Mouse (Mus musculus): ENCODE results near the gene Nelfcd.

Gene Nelfcd

GRCm38 (mm10) chr2:174415731-174416310 lies at the start of gene Nelfcd:
Gene Nelfcd (plus strand): TSS chr2:174415804.
- DNase-seq (ENCODE audit: low spot score in 2 of 2), result peak; percentile 95 to 97

DNA sequence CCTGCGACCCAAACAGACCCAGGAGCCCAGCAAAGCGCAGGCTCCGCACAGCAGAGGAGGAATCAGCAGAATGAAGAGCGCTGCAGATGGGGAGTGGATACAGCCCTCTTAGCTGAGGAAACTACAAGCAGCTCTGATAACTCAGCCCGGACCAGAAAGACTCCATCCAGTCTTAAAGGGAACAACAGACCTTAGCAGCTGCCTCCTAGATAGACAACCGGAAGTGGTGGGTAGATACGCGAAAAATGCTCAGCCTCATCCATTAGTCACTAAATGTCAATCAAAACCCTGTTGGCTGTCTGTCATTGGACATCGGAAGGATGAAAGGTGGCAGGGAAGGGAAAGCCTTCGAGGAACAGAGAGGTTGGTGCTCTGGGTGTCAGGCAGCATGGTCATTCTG lies 49.0 kb upstream of the Nelfcd start:
- DNase-seq (ENCODE audit: low spot score in 2 of 2), result no peak

DNA sequence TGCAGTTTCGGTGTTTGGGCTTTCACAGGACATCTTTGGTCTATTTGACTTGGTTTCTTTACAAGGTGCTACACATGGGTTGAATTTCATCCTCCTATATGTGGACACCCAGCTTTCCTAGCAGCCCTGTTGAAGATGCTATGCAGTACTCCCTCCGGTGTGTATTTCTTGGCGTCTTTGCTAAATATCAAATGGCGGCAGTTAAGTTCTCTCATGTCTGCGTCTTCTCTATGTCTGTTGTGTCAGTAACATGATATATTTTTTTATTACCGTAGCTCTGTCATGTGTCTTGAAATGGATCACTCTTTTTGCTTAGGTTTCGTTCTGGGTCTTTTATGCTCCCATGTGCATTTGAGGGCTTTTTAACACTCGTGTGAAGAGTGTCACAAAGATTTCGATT lies 34.6 kb upstream of the Nelfcd start:
- DNase-seq (ENCODE audit: low spot score in 2 of 2), result no peak

DNA sequence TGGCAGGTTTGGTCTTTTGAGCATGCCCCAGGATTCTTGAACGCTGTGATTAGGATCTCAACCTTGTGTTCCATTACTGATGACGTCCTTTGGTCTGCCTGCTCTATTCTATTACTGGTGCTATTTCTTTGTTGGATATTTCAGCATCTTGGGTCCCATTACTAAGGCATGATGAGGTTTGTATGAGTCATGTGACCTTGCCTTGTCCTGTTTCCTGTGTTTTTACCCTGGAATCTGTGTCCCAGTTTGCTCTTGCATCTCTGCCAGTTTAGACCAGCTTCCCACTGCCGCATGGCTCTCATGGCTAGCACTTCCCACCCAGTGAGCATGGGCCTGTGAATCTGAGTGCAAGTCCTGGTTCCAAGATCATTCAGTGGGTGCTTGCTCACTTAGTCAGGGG lies 23.7 kb upstream of the Nelfcd start:
- DNase-seq (ENCODE audit: low spot score in 2 of 2), result no peak

- no peak for DNase-seq (ENCODE audit: low spot score in 2 of 2)
These were observed 23.1 kb upstream of the Nelfcd start for GRCm38 (mm10) chr2:174392554-174392953.

- DNase-seq (ENCODE audit: low spot score in 2 of 2), result no peak
These were observed 22.2 kb upstream of the Nelfcd start for GRCm38 (mm10) chr2:174393383-174393782.

DNA sequence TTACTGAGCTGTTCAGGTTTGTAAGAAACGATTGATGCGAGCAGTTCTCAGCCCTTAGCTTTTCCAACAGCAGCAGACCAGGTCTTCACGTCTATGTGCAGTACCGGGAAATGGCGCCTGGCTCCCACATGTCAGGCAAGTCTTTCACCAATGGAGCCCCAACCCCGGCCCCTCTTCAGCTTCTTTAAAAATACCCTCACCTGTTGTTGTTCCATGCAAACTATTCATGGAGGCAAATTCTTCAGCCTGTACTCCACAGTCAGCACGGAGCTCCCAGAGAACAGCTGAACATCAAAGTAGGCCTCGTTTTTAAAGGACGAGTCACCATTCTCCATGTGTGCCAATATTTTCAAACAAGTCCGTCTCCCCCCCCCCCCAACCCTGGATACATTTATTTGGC lies 19.0 kb upstream of the Nelfcd start:
- no peak for DNase-seq (ENCODE audit: low spot score in 2 of 2)

DNA sequence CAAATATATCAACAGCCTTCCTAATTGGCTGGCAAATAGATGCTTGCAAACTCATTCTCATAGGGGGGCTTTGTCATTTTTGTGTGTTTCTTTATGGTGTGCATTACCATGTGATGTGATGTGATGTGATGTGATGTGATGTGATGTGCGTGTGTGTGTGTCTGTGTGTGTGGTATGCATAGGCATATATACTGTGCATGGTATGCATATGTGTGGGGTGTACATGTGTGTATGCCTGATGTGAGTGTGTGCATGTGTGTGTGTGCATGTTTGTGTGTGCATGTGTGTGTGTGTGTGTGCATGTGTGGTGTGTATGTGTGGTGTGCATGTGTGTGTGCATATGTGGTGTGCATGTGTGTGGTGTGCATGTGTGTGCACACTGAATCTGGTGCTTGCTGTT lies 18.5 kb upstream of the Nelfcd start:
- no peak for DNase-seq (ENCODE audit: low spot score in 2 of 2)

GRCm38 (mm10) chr2:174397881-174398280 lies 17.7 kb upstream of the Nelfcd start:
- no peak for DNase-seq (ENCODE audit: low spot score in 2 of 2)

DNA sequence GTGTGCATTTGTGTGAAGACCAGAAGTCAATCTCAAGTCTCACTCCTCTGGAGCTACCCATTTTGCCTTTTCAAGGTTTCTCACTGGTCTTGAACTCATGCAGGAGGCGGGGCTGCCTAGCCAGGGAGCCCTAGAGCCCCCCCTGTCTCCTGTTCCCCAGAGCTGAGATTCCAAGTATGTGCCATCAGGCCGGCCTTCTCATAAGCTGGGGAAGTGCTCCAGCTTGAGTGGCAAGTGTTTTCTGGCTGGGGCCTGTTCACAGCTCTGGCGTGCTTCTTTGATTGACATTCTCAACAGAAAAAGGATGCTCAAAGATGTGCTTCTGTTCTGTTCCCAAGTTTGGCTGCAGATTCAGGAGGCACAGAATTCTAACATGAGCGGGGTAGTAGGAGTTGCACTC lies 15.2 kb upstream of the Nelfcd start:
- no peak for DNase-seq (ENCODE audit: low spot score in 2 of 2)

DNA sequence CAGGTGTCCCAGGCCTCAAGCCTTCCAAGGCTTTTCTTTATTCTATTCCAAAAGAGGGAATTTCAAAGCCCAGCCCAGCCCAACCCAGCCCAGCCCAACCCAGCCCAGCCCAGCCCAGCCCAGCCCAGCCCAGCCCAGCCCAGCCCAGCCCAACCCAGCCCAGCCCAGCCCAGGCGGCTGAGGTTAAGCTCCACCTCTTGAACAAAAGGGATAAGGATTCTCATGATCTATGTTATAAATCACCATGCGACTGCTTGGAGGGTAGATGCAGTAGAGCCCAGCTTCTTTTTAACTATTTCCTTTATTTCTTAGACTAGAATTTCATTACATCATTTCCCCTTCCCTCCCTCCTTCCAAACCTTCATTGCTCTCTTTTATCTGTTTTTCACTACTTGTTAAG lies 5.4 kb upstream of the Nelfcd start:
- no peak for DNase-seq (ENCODE audit: low spot score in 2 of 2)

- no peak for DNase-seq (ENCODE audit: low spot score in 2 of 2)
These were observed 2.5 kb upstream of the Nelfcd start for GRCm38 (mm10) chr2:174413127-174413526.

- DNase-seq (ENCODE audit: low spot score in 2 of 2), result no peak
These were observed 438 bp upstream of the Nelfcd start for GRCm38 (mm10) chr2:174415001-174415730.

GRCm38 (mm10) chr2:174421107-174421506 lies 5.5 kb downstream of the Nelfcd start:
- no peak for DNase-seq (ENCODE audit: low spot score in 2 of 2)

GRCm38 (mm10) chr2:174424301-174425085 lies 8.9 kb downstream of the Nelfcd start:
- DNase-seq (ENCODE audit: low spot score in 2 of 2), result no peak

DNA sequence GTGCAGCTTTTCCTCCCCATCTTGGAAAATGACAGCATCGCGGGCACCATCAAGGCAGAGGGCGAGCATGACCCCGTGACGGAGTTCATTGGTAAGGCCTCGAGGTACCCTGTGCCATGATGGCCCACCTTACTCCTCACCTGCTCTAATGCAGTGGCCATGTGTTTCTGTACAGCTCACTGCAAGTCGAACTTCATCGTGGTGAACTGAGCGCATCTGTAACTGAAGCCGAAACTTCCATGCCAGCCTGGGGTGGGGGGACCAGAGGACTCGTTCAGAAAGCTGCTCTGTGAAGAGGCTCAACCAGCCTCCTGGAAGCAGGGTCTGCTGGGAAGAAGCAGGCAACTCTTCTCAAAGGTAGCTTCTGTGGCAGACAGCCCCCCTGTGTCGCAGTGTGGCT lies 11.3 kb downstream of the Nelfcd start:
- peak in 1 of 2 experiments; percentile 16 for DNase-seq (ENCODE audit: low spot score in 2 of 2)

GRCm38 (mm10) chr2:174428076-174428835 lies 12.7 kb downstream of the Nelfcd start:
- DNase-seq (ENCODE audit: low spot score in 2 of 2), result peak in 1 of 2 experiments; percentile 14

DNA sequence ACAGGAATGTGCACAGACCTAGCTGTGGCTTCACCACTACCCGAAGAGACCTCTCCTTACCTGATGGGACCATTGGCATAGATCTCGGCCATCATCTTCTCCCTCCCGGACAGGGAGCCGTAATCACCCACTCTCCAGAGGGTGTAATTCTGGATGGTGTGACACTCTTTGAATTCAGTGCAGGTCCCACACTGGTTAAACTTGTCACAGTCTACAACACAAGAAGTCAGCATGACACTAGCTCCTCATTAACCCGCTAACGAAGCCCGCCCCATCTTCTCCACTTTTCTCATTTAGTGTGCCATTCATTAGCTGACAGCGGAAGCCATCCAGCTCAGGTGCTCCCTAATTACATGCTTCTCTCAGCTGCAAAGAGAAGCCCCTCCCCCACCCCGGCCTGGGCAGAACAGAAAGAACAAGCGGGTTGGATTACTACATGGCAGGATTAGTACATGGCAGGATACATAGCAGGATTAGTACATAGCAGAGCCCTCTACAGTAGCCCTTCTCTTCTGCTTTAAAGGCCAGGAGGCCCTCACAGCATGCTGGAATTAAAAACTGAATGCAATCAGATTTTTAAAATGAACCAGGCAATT lies 13.5 kb downstream of the Nelfcd start:
- peak in 1 of 2 experiments; percentile 29 for DNase-seq (ENCODE audit: low spot score in 2 of 2)

GRCm38 (mm10) chr2:174434943-174435342 lies 19.3 kb downstream of the Nelfcd start:
- no peak for DNase-seq (ENCODE audit: low spot score in 2 of 2)

DNA sequence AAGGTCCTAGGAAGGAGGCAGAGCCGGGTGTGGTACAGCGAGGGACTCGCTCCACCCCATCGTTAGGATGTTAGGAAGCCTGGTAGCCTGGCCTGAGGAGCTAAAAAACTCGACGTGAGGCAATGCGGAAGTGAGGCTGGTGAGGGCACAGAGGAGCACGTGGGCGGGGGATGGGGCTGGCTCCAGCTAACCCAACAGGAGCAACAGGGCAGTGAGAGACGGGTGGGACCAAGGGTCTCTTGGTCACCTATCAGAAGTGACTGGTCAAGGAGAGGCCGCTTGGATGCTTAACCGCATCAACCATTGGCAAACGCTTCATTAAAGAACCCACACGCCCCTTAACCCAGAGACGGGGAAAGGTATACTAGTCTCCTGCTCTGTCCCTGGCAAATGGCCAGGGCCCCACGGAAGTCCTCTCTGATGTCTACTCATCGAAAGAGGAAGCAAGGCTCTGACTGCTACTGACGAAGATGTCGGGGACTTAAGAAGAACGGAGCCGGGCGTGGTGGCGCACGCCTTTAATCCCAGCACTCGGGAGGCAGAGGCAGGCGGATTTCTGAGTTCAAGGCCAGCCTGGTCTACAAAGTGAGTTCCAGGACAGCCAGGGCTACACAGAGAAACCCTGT lies 20.6 kb downstream of the Nelfcd start:
- DNase-seq (ENCODE audit: low spot score in 2 of 2), result peak; percentile 38 to 49
